Mouse (Mus musculus) heart, postnatal 25 days (tissue): Measurements from ENCODE around the gene Snx7. TPM values are rescaled to one million over a fixed set of nuclear protein-coding genes. Genes with fewer than 3 reads are reported as not detected.

Experiments
- DNase-seq: peaks from one replicate; pipeline ENCODE4 v3.0.0; 2022; ENCODE audit warnings: low spot score
- intact Hi-C: fragments of 180-260 bp; cut with DNase I; formaldehyde crosslinking; loops from one replicate; pipeline ENCODE4 v1.15.1; 2025
- total RNA-seq, 2 experiments: library from RNA; stranded (reverse); gene quantifications; 2 replicates each; pipeline ENCODE4 v1.2.3; 2021

The Snx7 gene
- total RNA-seq, 2 experiments from 2014 or later: 6.2 to 7.4 TPM

GRCm38 (mm10) chr3:117826486-117827200 is 42.1 kb downstream of the Snx7 start:
- no peak for DNase-seq
- intact Hi-C loops: no loop called here

- DNase-seq: no peak
- intact Hi-C loops: no loop called here
Observed at GRCm38 (mm10) chr3:117823218-117823617, 45.5 kb downstream of the Snx7 start.

- intact Hi-C loops: no loop called here
- DNase-seq: no peak
Observed at GRCm38 (mm10) chr3:117817635-117818034, 51.1 kb downstream of the Snx7 start.

GRCm38 (mm10) chr3:117814218-117814617 is 54.5 kb downstream of the Snx7 start:
- DNase-seq: no peak
- intact Hi-C loops: no loop called here

GRCm38 (mm10) chr3:117812135-117812534 is 56.6 kb downstream of the Snx7 start:
- no peak for DNase-seq
- intact Hi-C loops: no loop called here

GRCm38 (mm10) chr3:117805782-117806181 is 63.0 kb downstream of the Snx7 start:
- intact Hi-C loops: no loop called here
- DNase-seq: no peak

- DNase-seq: no peak
- intact Hi-C loops: no loop called here
Observed at GRCm38 (mm10) chr3:117794501-117794900, 74.2 kb downstream of the Snx7 start.

GRCm38 (mm10) chr3:117791951-117792350 is 76.8 kb downstream of the Snx7 start:
- intact Hi-C loops: no loop called here

GRCm38 (mm10) chr3:117791273-117791672 is 77.5 kb downstream of the Snx7 start:
- DNase-seq: no peak
- intact Hi-C loops: no loop called here

More at GRCm38 (mm10) chr3:117791951-117792350, 76.8 kb downstream of the Snx7 start:
- no peak for DNase-seq

- intact Hi-C loops: loop anchor here (5.0 kb wide), 2 partner anchors 667 to 882 kb away; no protein-coding TSS in a partner anchor
- DNase-seq: no peak
Observed at GRCm38 (mm10) chr3:117788800-117789693, 79.7 kb downstream of the Snx7 start.

GRCm38 (mm10) chr3:117787247-117787646 is 81.5 kb downstream of the Snx7 start:
- DNase-seq: no peak
- intact Hi-C loops: loop anchor here (5.0 kb wide), 2 partner anchors 665 to 880 kb away; no protein-coding TSS in a partner anchor

- no peak for DNase-seq
- intact Hi-C loops: no loop called here
Observed at GRCm38 (mm10) chr3:117752151-117752757, 116.5 kb downstream of the Snx7 start.

- intact Hi-C loops: no loop called here
- no peak for DNase-seq
Observed at GRCm38 (mm10) chr3:117751665-117752064, 117.1 kb downstream of the Snx7 start.

GRCm38 (mm10) chr3:117749256-117749655 is 119.5 kb downstream of the Snx7 start:
- DNase-seq: no peak
- intact Hi-C loops: no loop called here

GRCm38 (mm10) chr3:117739760-117740159 is 129.0 kb downstream of the Snx7 start:
- DNase-seq: no peak
- intact Hi-C loops: no loop called here

- intact Hi-C loops: no loop called here
Observed at GRCm38 (mm10) chr3:117732661-117733060, 136.1 kb downstream of the Snx7 start.

More at GRCm38 (mm10) chr3:117732661-117733060, 136.1 kb downstream of the Snx7 start:
- no peak for DNase-seq
